Mouse (Mus musculus) ZHBTc4 (cell line): ENCODE results near the gene Pgpep1.

Experiments used
- DNase-seq: peaks from one replicate; pipeline ENCODE4 v3.0.0-alpha.2; 2011; ENCODE audit warnings: low read depth, low spot score

Gene Pgpep1

GRCm38 (mm10) chr8:70691230-70691629 lies 31.0 kb upstream of the Pgpep1 start:
- no peak for DNase-seq

- DNase-seq, result no peak
Observed at GRCm38 (mm10) chr8:70689892-70690390, 29.8 kb upstream of the Pgpep1 start.

- DNase-seq, result no peak
Observed at GRCm38 (mm10) chr8:70688136-70688535, 27.9 kb upstream of the Pgpep1 start.

- no peak for DNase-seq
Observed at GRCm38 (mm10) chr8:70687576-70687975, 27.4 kb upstream of the Pgpep1 start.

- no peak for DNase-seq
Observed at GRCm38 (mm10) chr8:70684291-70684690, 24.1 kb upstream of the Pgpep1 start.

- no peak for DNase-seq
Observed at GRCm38 (mm10) chr8:70682692-70683091, 22.5 kb upstream of the Pgpep1 start.

GRCm38 (mm10) chr8:70682193-70682592 lies 22.0 kb upstream of the Pgpep1 start:
- peak; percentile 82 for DNase-seq

GRCm38 (mm10) chr8:70681410-70681809 lies 21.2 kb upstream of the Pgpep1 start:
- DNase-seq, result no peak

- no peak for DNase-seq
Observed at GRCm38 (mm10) chr8:70680039-70680438, 19.9 kb upstream of the Pgpep1 start.

GRCm38 (mm10) chr8:70679404-70679803 lies 19.2 kb upstream of the Pgpep1 start:
- no peak for DNase-seq

- DNase-seq, result no peak
Observed at GRCm38 (mm10) chr8:70678679-70679078, 18.5 kb upstream of the Pgpep1 start.

- no peak for DNase-seq
Observed at GRCm38 (mm10) chr8:70677451-70678080, 17.4 kb upstream of the Pgpep1 start.

- no peak for DNase-seq
Observed at GRCm38 (mm10) chr8:70675336-70675735, 15.1 kb upstream of the Pgpep1 start.

- DNase-seq, result peak; percentile 47
Observed at GRCm38 (mm10) chr8:70674716-70675115, 14.5 kb upstream of the Pgpep1 start.

- no peak for DNase-seq
Observed at GRCm38 (mm10) chr8:70674109-70674508, 13.9 kb upstream of the Pgpep1 start.

- peak; percentile 100 for DNase-seq
Observed at GRCm38 (mm10) chr8:70673079-70673856, 13.1 kb upstream of the Pgpep1 start, which contains the start of gene Lsm4. TSS of gene Lsm4 (plus strand) at chr8:70673248.

- no peak for DNase-seq
Observed at GRCm38 (mm10) chr8:70672325-70673078, 12.3 kb upstream of the Pgpep1 start.

- DNase-seq, result peak; percentile 75
Observed at GRCm38 (mm10) chr8:70671615-70672324, 11.6 kb upstream of the Pgpep1 start.

GRCm38 (mm10) chr8:70667071-70667470 lies 6.9 kb upstream of the Pgpep1 start:
- peak; percentile 56 for DNase-seq

- DNase-seq, result no peak
Observed at GRCm38 (mm10) chr8:70665599-70665998, 5.4 kb upstream of the Pgpep1 start.

- DNase-seq, result no peak
Observed at GRCm38 (mm10) chr8:70664631-70665030, 4.4 kb upstream of the Pgpep1 start.
